ENCODE assay signal across 10 mouse cellular contexts in the genomic region with DNA sequence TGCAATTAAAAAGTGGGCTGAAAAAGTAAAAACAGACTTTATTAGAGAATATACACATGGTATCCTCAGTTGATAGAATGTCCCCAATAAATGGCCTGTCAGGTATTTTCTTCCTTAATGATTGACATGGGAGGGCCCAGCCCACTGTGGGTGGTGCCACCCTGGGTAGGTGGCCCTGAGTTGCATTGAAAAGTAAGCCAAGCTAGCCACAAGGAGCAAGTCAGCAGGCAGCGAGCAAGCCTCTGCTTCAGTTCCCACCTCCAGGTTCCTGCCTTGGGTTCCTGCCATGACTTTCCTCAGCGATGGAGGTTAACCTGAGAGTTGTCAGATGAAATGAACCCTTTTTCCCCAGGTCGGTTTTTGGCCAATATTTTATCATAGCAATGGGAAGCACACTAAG. TPM values are rescaled to one million over a fixed set of nuclear protein-coding genes. Genes with fewer than 3 reads are reported as not detected.
DNase-seq lines count a peak whose midpoint lies in the region; ATAC-seq and TF ChIP-seq lines count a peak whose summit lies in the region.
"Had no signal": no experiment of that assay in that cellular context is flagged by ENCODE, and none has a peak within 500 bp of the region (broad histone marks: within the 10 kb centered on the region; RNA-seq: fewer than 3 reads in every experiment).

No protein-coding gene starts in this region.

- no peak for ATAC-seq in midbrain, embryonic 12.5 days (ENCODE audit: low FRiP score, low read depth)
- no peak for ATAC-seq in midbrain, embryonic 14.5 days (ENCODE audit: low FRiP score, low TSS enrichment)
- no peak for ATAC-seq in hindbrain, postnatal 0 days

- no peak overlapping the region for H3K4me3 ChIP-seq in midbrain, embryonic 12.5 days
- no peak overlapping the region for H3K4me3 ChIP-seq in midbrain, embryonic 14.5 days (replicated peaks; ENCODE audit: low read depth, low read length)
- H3K4me3 ChIP-seq in hindbrain, postnatal 0 days (ENCODE audit: low read length), result no peak overlapping the region
- peak overlapping the region; percentile 85 for H3K4me3 ChIP-seq in myocyte

- DNase-seq in cerebellum, postnatal 14 days, result peak; percentile 3 to 11
- DNase-seq in cerebellum, adult 18-20 months, result no peak
- DNase-seq in midbrain, embryonic 14.5 days, result no peak
- DNase-seq in hindbrain, postnatal 0 days (ENCODE audit: low spot score), result no peak
- no peak for DNase-seq in spleen, adult 18-20 months
- DNase-seq in lung, postnatal 14 days, result no peak
- DNase-seq: thymus, postnatal 4 days had no signal

- H3ac ChIP-seq in myocyte (ENCODE audit: control insufficient read depth, insufficient read length), result no peak overlapping the region

- TF ChIP-seq CTCF in hindbrain, postnatal 0 days (IDR thresholded peaks at IDR 0.05; ENCODE audit: low read depth), result no peak

- no peaks in the 10 kb centered on the region for H3K27me3 ChIP-seq in midbrain, embryonic 12.5 days
- no peaks in the 10 kb centered on the region for H3K27me3 ChIP-seq in midbrain, embryonic 14.5 days (ENCODE audit: control insufficient read depth, insufficient read depth, low read length)
- no peaks in the 10 kb centered on the region for H3K27me3 ChIP-seq in hindbrain, postnatal 0 days (ENCODE audit: insufficient read depth, low read length)
- H3K27me3 ChIP-seq in myocyte (ENCODE audit: control insufficient read depth, insufficient read depth, insufficient read length), result no peaks in the 10 kb centered on the region
- H3K27me3 ChIP-seq: heart, embryonic 15.5 days had no signal

- peaks cover 9% of the 10 kb centered on the region for H3K4me1 ChIP-seq in midbrain, embryonic 12.5 days
- H3K4me1 ChIP-seq in midbrain, embryonic 14.5 days (ENCODE audit: control insufficient read depth, insufficient read depth, low read length), result peaks cover 11% of the 10 kb centered on the region
- H3K4me1 ChIP-seq in hindbrain, postnatal 0 days (ENCODE audit: insufficient read depth, low read length), result peaks cover 6% of the 10 kb centered on the region; the same call in 1 of the 2 replicates

- peak overlapping the region; percentile 66 for H3K4me2 ChIP-seq in midbrain, embryonic 12.5 days (replicated peaks)
- H3K4me2 ChIP-seq in midbrain, embryonic 14.5 days (ENCODE audit: low read length), result no peak overlapping the region
- H3K4me2 ChIP-seq in hindbrain, postnatal 0 days (ENCODE audit: low read depth, low read length), result peak overlapping the region; percentile 70; the same call in 1 of the 2 replicates
- peak overlapping the region; percentile 88 for H3K4me2 ChIP-seq in myocyte (ENCODE audit: low read depth)

- H3K36me3 ChIP-seq in midbrain, embryonic 12.5 days, result peaks cover 10% of the 10 kb centered on the region
- H3K36me3 ChIP-seq in midbrain, embryonic 14.5 days (ENCODE audit: control insufficient read depth, insufficient read depth, low read length), result peaks cover 12% of the 10 kb centered on the region
- peaks cover 6% of the 10 kb centered on the region; the same call in 1 of the 2 replicates for H3K36me3 ChIP-seq in hindbrain, postnatal 0 days (ENCODE audit: insufficient read depth, low read length)
- peaks cover 10% of the 10 kb centered on the region for H3K36me3 ChIP-seq in myocyte (ENCODE audit: control insufficient read depth, insufficient read depth)

- H3K79me2 ChIP-seq in myocyte (ENCODE audit: control insufficient read depth, insufficient read depth), result peaks cover 35% of the 10 kb centered on the region

- H3K9me3 ChIP-seq in midbrain, embryonic 12.5 days, result no peaks in the 10 kb centered on the region
- H3K9me3 ChIP-seq in midbrain, embryonic 14.5 days (ENCODE audit: control insufficient read depth, low read length), result no peaks in the 10 kb centered on the region
- no peaks in the 10 kb centered on the region for H3K9me3 ChIP-seq in hindbrain, postnatal 0 days (ENCODE audit: low read length)
- H3K9me3 ChIP-seq: heart, embryonic 15.5 days had no signal

- WGBS in midbrain, embryonic 12.5 days, result 89% methylated on average over 3 of the region's 3 CpGs
- WGBS in midbrain, embryonic 14.5 days, result 87% methylated on average over 3 of the region's 3 CpGs
- whole genome bisulfite sequencing in hindbrain, postnatal 0 days, result 86% methylated on average over 3 of the region's 3 CpGs

- no peak overlapping the region for H3K9ac ChIP-seq in midbrain, embryonic 12.5 days (replicated peaks)
- H3K9ac ChIP-seq in midbrain, embryonic 14.5 days (replicated peaks; ENCODE audit: low read length), result no peak overlapping the region
- no peak overlapping the region for H3K9ac ChIP-seq in hindbrain, postnatal 0 days (replicated peaks; ENCODE audit: low read length)

- no peak for TF ChIP-seq POLR2A in myocyte (IDR thresholded peaks at IDR 0.05; ENCODE audit: insufficient read length, low read depth)

- H3K27ac ChIP-seq in midbrain, embryonic 12.5 days (replicated peaks), result no peak overlapping the region
- no peak overlapping the region for H3K27ac ChIP-seq in midbrain, embryonic 14.5 days (replicated peaks; ENCODE audit: low read depth, low read length)
- no peak overlapping the region for H3K27ac ChIP-seq in hindbrain, postnatal 0 days

TF ChIP-seq in myocyte, 11 proteins besides CTCF, POLR2A, EP300 and RAD21:
- no peak for TF ChIP-seq REST (IDR thresholded peaks at IDR 0.05; ENCODE audit: insufficient read depth, insufficient read length)
- no peak for TF ChIP-seq MYOG (IDR thresholded peaks at IDR 0.05; ENCODE audit: control insufficient read depth in 1 of 3, insufficient read depth in 1 of 3, insufficient read length in 2 of 3, low read depth in 2 of 3)

RNA-seq across cellular contexts. Expression of gene Eif3m, which starts 0.9 kb away (rescaled TPM):
- 234 and 236 TPM in 2 replicates for polyA plus RNA-seq in midbrain, embryonic 12.5 days (2016; fragmentation: Nextera tagmentation; extraction: Ambion mirVana)
- polyA plus RNA-seq in midbrain, embryonic 14.5 days (2014; fragmentation: Nextera tagmentation; extraction: Ambion mirVana), result 212 and 214 TPM in 2 replicates
- 85.0 and 85.8 TPM in 2 replicates for total RNA-seq in hindbrain, postnatal 0 days (2014; rRNA removed)
- polyA plus RNA-seq in hindbrain, postnatal 0 days (2015; fragmentation: Nextera tagmentation; extraction: Ambion mirVana), result 187 and 190 TPM in 2 replicates
- polyA plus RNA-seq in myocyte (2012; fragmentation: generic; extraction: Trizol), result 114 TPM

Comparison
In these comparisons a context has a peak if more than half of its experiments do, and no peak if none do; other contexts are left out.
1. DNase-seq: peak in cerebellum, postnatal 14 days (2 of 2); none in cerebellum, adult 18-20 months (0 of 2), midbrain, embryonic 14.5 days (single experiment), hindbrain, postnatal 0 days (single experiment), spleen, adult 18-20 months (0 of 2) and lung, postnatal 14 days (single experiment).